Mouse (Mus musculus): ENCODE data around the gene Upk3a. TPM values are rescaled to one million over a fixed set of nuclear protein-coding genes. Genes with fewer than 3 reads are reported as not detected.

Upk3a gene
- polyA plus RNA-seq, 1 experiment from 2014 or later, result not detected

- Histone ChIP-seq H3K36me3 (peaks cover 66% of the 10 kb centered on the region), H3K9me3 (no peaks in the 10 kb centered on the region), H3K4me1 (replicated peaks) (no peaks in the 10 kb centered on the region), H3K4me3 (replicated peaks) (no peak overlapping the region), H3K27ac (no peak overlapping the region), H3K27me3 (no peaks in the 10 kb centered on the region), H3K9ac (replicated peaks) (no peak overlapping the region), H3K4me2 (no peak overlapping the region)
- ATAC-seq (ENCODE audit: insufficient number of reproducible peaks, insufficient read depth, low FRiP score, low TSS enrichment, low read depth), result no peak
- 85% methylated on average over 4 of the region's 4 CpGs for WGBS
Observed at GRCm38 (mm10) chr15:85055186-85055585, 38.2 kb downstream of the Upk3a start.

GRCm38 (mm10) chr15:85063421-85063820, 46.5 kb downstream of the Upk3a start:
- Histone ChIP-seq H3K4me2 (no peak overlapping the region), H3K4me3 (replicated peaks) (no peak overlapping the region), H3K9ac (replicated peaks) (no peak overlapping the region), H3K27me3 (no peaks in the 10 kb centered on the region), H3K27ac (no peak overlapping the region), H3K4me1 (replicated peaks) (no peaks in the 10 kb centered on the region), H3K36me3 (peaks cover 44% of the 10 kb centered on the region), H3K9me3 (no peaks in the 10 kb centered on the region)
- ATAC-seq (ENCODE audit: insufficient number of reproducible peaks, insufficient read depth, low FRiP score, low TSS enrichment, low read depth), result no peak
- 90% methylated on average over 2 of the region's 2 CpGs for WGBS

- Histone ChIP-seq H3K27me3 (no peaks in the 10 kb centered on the region; the same call in 1 of the 2 replicates), H3K4me2 (no peak overlapping the region), H3K4me1 (replicated peaks) (no peaks in the 10 kb centered on the region), H3K36me3 (no peaks in the 10 kb centered on the region), H3K9ac (replicated peaks) (no peak overlapping the region), H3K4me3 (replicated peaks) (no peak overlapping the region), H3K9me3 (no peaks in the 10 kb centered on the region), H3K27ac (no peak overlapping the region)
- 35% methylated on average over 2 of the region's 2 CpGs for WGBS
- ATAC-seq (ENCODE audit: insufficient number of reproducible peaks, insufficient read depth, low FRiP score, low TSS enrichment, low read depth), result no peak
Observed at GRCm38 (mm10) chr15:85070561-85070960, 53.6 kb downstream of the Upk3a start.

Other genes starting within 250 kb of the Upk3a start
- gene Phf21b, start 161.1 kb upstream of the Upk3a start, polyA plus RNA-seq (2016; fragmentation: Nextera tagmentation; extraction: Ambion mirVana), result 0.84 and 2.0 TPM in 2 replicates
- 0.90 and 1.0 TPM in 2 replicates for gene Gm29666, start 97.1 kb upstream of the Upk3a start, polyA plus RNA-seq (2016; fragmentation: Nextera tagmentation; extraction: Ambion mirVana)
- gene Nup50, start 93.7 kb upstream of the Upk3a start, polyA plus RNA-seq (2016; fragmentation: Nextera tagmentation; extraction: Ambion mirVana), result 55.3 and 57.6 TPM in 2 replicates
- 7.7 and 10.1 TPM in 2 replicates for gene 5031439G07Rik, start 28.6 kb upstream of the Upk3a start, polyA plus RNA-seq (2016; fragmentation: Nextera tagmentation; extraction: Ambion mirVana)
- gene Fam118a, start 11.8 kb downstream of the Upk3a start, polyA plus RNA-seq (2016; fragmentation: Nextera tagmentation; extraction: Ambion mirVana), result 27.9 and 28.8 TPM in 2 replicates
- 0.13 and 0.34 TPM in 2 replicates for gene Smc1b, start 114.8 kb downstream of the Upk3a start, polyA plus RNA-seq (2016; fragmentation: Nextera tagmentation; extraction: Ambion mirVana)
- gene Ribc2, start 114.9 kb downstream of the Upk3a start, polyA plus RNA-seq (2016; fragmentation: Nextera tagmentation; extraction: Ambion mirVana), result 0.80 and 1.4 TPM in 2 replicates
- gene Fbln1, start 188.8 kb downstream of the Upk3a start, polyA plus RNA-seq (2016; fragmentation: Nextera tagmentation; extraction: Ambion mirVana), result 253 and 255 TPM in 2 replicates

All from limb, embryonic 12.5 days (tissue).